Mouse (Mus musculus) adrenal gland, postnatal 25 days (tissue): ENCODE results near the gene Il4ra. TPM values are rescaled to one million over a fixed set of nuclear protein-coding genes. Genes with fewer than 3 reads are reported as not detected.

Source experiments
- total RNA-seq: library from RNA; stranded (reverse); gene quantifications from 2 replicates; pipeline ENCODE4 v1.2.3, GENCODE M21; 2021

Gene Il4ra
- total RNA-seq, 1 experiment from 2014 or later = 101 TPM

Other genes with a start within 250 kb of the Il4ra start
- 4.9 and 6.3 TPM in 2 replicates for gene Kdm8, start 107.4 kb upstream of the Il4ra start, total RNA-seq
- 44.4 and 58.5 TPM in 2 replicates for gene Nsmce1, start 60.5 kb upstream of the Il4ra start, total RNA-seq
- gene Il21r, start 51.3 kb downstream of the Il4ra start, total RNA-seq = 0.43 TPM in 1 of 2 replicates, not detected in the other
- gene Gtf3c1, start 155.7 kb downstream of the Il4ra start, total RNA-seq = 80.2 and 89.2 TPM in 2 replicates
- 27.3 and 37.0 TPM in 2 replicates for gene D430042O09Rik, start 155.8 kb downstream of the Il4ra start, total RNA-seq